Mouse (Mus musculus) central nervous system, embryonic 11.5 days (tissue): ENCODE data around the gene Txndc9. TPM values are rescaled to one million over a fixed set of nuclear protein-coding genes. Genes with fewer than 3 reads are reported as not detected.

ENCODE experiments used
- polyA plus RNA-seq: library from polyadenylated mRNA; depleted of rRNA; stranded (reverse); fragments of >200 nt; gene quantifications from 2 replicates; pipeline ENCODE4 v1.2.3, GENCODE M21; 2012; rRNA removed

Gene Txndc9
- polyA plus RNA-seq = 83.7 and 280 TPM in 2 replicates

GRCm38 (mm10) chr1:37997867-37998266 is at the start of gene Txndc9, which contains the start of gene Eif5b:
Gene Txndc9 (minus strand): TSS chr1:37997893.
Gene Eif5b (plus strand): TSS chr1:37998010.

GRCm38 (mm10) chr1:37957659-37958058 is 40.0 kb downstream of the Txndc9 start, which contains the start of gene Lyg1:
Gene Lyg1 (minus strand): TSS chr1:37957759.

Other genes starting within 250 kb of the Txndc9 start
- 11.9 TPM in 2 replicates for gene Tsga10, start 131.5 kb downstream of the Txndc9 start, polyA plus RNA-seq
- 4.5 and 5.5 TPM in 2 replicates for gene Lipt1, start 126.2 kb downstream of the Txndc9 start, polyA plus RNA-seq
- gene Mitd1, start 107.5 kb downstream of the Txndc9 start, polyA plus RNA-seq = 23.0 and 25.6 TPM in 2 replicates
- 64.4 and 153 TPM in 2 replicates for gene Mrpl30, start 107.4 kb downstream of the Txndc9 start, polyA plus RNA-seq
- gene Lyg2, start 81.4 kb downstream of the Txndc9 start, polyA plus RNA-seq = not detected in 2 replicates
- not detected in 2 replicates for gene Lyg1, start 40.1 kb downstream of the Txndc9 start, polyA plus RNA-seq
- 48.4 and 66.1 TPM in 2 replicates for gene Eif5b, start 117 bp upstream of the Txndc9 start, polyA plus RNA-seq
- gene Rev1, start 131.9 kb upstream of the Txndc9 start, polyA plus RNA-seq = 37.2 and 38.7 TPM in 2 replicates